Mouse (Mus musculus): ENCODE data around the gene Stard13. TPM values are rescaled to one million over a fixed set of nuclear protein-coding genes. Genes with fewer than 3 reads are reported as not detected.

The Stard13 gene
- total RNA-seq, 2 experiments from 2014 or later = 10.7 to 11.7 TPM

- intact Hi-C loops (cut with DNase I) = no loop called here
- no peak for DNase-seq (ENCODE audit: low spot score in 2 of 2)
Observed at GRCm38 (mm10) chr5:151189321-151189720, 44.3 kb downstream of the Stard13 start.

GRCm38 (mm10) chr5:151188659-151189058, 45.0 kb downstream of the Stard13 start:
- intact Hi-C loops (cut with DNase I) = no loop called here
- DNase-seq (ENCODE audit: low spot score in 2 of 2) = no peak

- intact Hi-C loops (cut with DNase I) = no loop called here
- no peak for DNase-seq (ENCODE audit: low spot score in 2 of 2)
Observed at GRCm38 (mm10) chr5:151187336-151187735, 46.3 kb downstream of the Stard13 start.

GRCm38 (mm10) chr5:151185286-151185856, 48.3 kb downstream of the Stard13 start:
- intact Hi-C loops (cut with DNase I) = no loop called here
- no peak for DNase-seq (ENCODE audit: low spot score in 2 of 2)

GRCm38 (mm10) chr5:151183656-151184240, 49.9 kb downstream of the Stard13 start:
- no peak for DNase-seq (ENCODE audit: low spot score in 2 of 2)
- intact Hi-C loops (cut with DNase I) = no loop called here

GRCm38 (mm10) chr5:151181288-151181687, 52.3 kb downstream of the Stard13 start:
- DNase-seq (ENCODE audit: low spot score in 2 of 2) = no peak
- intact Hi-C loops (cut with DNase I) = no loop called here

GRCm38 (mm10) chr5:151180176-151180785, 53.4 kb downstream of the Stard13 start:
- intact Hi-C loops (cut with DNase I) = no loop called here
- DNase-seq (ENCODE audit: low spot score in 2 of 2) = no peak

- DNase-seq (ENCODE audit: low spot score in 2 of 2) = no peak
- intact Hi-C loops (cut with DNase I) = no loop called here
Observed at GRCm38 (mm10) chr5:151177171-151177570, 56.5 kb downstream of the Stard13 start.

- no peak for DNase-seq (ENCODE audit: low spot score in 2 of 2)
- intact Hi-C loops (cut with DNase I) = no loop called here
Observed at GRCm38 (mm10) chr5:151175897-151176313, 57.7 kb downstream of the Stard13 start.

- intact Hi-C loops (cut with DNase I) = no loop called here
- DNase-seq (ENCODE audit: low spot score in 2 of 2) = peak in 1 of 2 experiments; percentile 4
Observed at GRCm38 (mm10) chr5:151174485-151175460, 58.9 kb downstream of the Stard13 start.

- no peak for DNase-seq (ENCODE audit: low spot score in 2 of 2)
- intact Hi-C loops (cut with DNase I) = no loop called here
Observed at GRCm38 (mm10) chr5:151173774-151174173, 59.9 kb downstream of the Stard13 start.

- intact Hi-C loops (cut with DNase I) = no loop called here
Observed at GRCm38 (mm10) chr5:151170168-151170750, 63.4 kb downstream of the Stard13 start.

GRCm38 (mm10) chr5:151168191-151168590, 65.4 kb downstream of the Stard13 start:
- no peak for DNase-seq (ENCODE audit: low spot score in 2 of 2)
- intact Hi-C loops (cut with DNase I) = no loop called here

More at GRCm38 (mm10) chr5:151170168-151170750, 63.4 kb downstream of the Stard13 start:
- DNase-seq (ENCODE audit: low spot score in 2 of 2) = no peak

- DNase-seq (ENCODE audit: low spot score in 2 of 2) = no peak
- intact Hi-C loops (cut with DNase I) = no loop called here
Observed at GRCm38 (mm10) chr5:151167641-151168040, 66.0 kb downstream of the Stard13 start.

- peak in 1 of 2 experiments; percentile 43 for DNase-seq (ENCODE audit: low spot score in 2 of 2)
- intact Hi-C loops (cut with DNase I) = no loop called here
Observed at GRCm38 (mm10) chr5:151166266-151166665, 67.4 kb downstream of the Stard13 start.

- intact Hi-C loops (cut with DNase I) = no loop called here
- no peak for DNase-seq (ENCODE audit: low spot score in 2 of 2)
Observed at GRCm38 (mm10) chr5:151165381-151166016, 68.1 kb downstream of the Stard13 start.

GRCm38 (mm10) chr5:151164815-151165214, 68.8 kb downstream of the Stard13 start:
- intact Hi-C loops (cut with DNase I) = no loop called here
- DNase-seq (ENCODE audit: low spot score in 2 of 2) = no peak

GRCm38 (mm10) chr5:151162642-151163041, 71.0 kb downstream of the Stard13 start:
- intact Hi-C loops (cut with DNase I) = no loop called here
- DNase-seq (ENCODE audit: low spot score in 2 of 2) = no peak

GRCm38 (mm10) chr5:151155247-151155646, 78.4 kb downstream of the Stard13 start:
- DNase-seq (ENCODE audit: low spot score in 2 of 2) = no peak
- intact Hi-C loops (cut with DNase I) = loop anchor here (5.0 kb wide), 1 partner anchor 37 kb away; no protein-coding TSS in a partner anchor
